Mouse (Mus musculus) cerebellum, adult 9-11 months (tissue): ENCODE measurements at regions not wholly inside any gene's neighbourhood (a gene's known extent, or its start where the extent isn't known, plus 50 kb on each side); places are given as distances from the start of the nearest gene placed in this dataset.

Source experiments
- DNase-seq: peaks from one replicate; pipeline ENCODE4 v3.0.0; 2022

DNA sequence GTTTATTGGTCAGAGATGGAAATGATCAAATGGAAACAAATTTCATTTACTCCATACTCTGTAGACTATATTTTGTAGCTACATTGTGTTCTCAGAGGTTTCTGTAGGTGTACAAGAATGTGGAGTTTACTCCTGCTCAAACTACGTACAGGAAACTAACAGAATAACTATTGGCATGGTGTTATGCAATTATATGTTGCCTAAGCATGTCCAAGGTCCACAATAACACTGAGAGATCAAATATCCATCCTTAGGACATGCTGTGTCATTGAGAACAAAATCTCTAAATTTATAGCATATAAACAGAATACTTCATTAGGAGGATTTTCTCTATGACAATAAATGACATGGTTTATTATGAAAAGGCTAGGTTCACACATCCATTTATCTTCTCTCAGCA is 400.3 kb downstream of the Fam198b start:
- no peak for DNase-seq

DNA sequence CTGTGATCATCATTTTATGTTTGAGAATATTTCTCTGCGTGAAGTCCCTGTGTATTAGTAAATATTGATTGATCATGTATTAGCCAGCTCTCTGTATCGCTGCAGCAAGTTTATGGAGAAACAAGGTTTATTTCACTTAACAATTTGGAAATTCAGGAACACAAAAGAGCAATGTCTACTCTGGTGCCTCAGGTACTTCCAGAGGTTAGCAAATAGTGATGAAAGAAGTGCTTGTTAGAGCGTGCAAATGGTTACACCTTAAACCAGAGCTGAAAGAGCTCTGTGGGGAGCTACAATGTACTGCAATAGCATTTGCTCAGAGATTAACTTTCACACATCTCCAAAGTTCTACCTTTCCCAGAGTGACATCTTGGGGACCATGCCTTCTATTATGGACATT is 400.9 kb downstream of the Fam198b start:
- DNase-seq, result no peak

DNA sequence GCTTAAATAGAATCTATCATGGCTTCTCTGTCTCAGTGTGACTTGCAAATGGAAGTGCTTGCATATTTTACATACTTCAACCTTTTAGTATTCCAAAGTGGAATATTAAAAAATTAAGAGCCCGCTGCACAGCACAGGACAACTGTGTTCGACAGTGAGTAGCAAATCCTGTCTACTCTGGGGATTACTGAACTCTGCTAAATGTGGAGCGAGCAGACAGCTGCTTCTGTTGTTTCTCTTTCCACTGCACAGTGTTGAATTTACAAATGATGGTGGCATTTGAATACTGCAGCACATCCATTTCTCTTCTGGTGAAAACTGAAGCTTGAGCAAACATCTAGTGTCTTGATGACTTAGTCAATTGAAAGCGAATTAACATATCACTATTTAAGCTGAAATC is 409.2 kb downstream of the Fam198b start:
- DNase-seq, result no peak

DNA sequence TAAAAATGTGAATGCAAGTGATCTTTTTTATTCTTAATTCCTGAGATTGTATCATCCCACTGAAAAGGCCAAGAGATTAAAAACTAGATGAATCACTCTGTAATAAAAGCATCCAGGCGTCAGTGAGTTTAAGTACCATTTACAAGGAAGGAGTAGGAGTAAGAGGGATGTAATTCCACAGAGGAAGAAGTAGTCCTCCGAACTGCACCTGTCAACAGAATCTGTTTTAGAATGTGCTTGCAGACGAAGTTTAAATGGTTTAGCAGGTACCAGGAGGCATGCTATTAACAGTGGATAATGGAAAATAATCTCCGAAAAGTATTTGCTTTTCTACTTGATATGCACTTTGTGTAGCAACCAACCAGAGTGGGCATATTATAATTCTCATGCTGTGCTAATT is 423.3 kb downstream of the Fam198b start:
- DNase-seq, result no peak

DNA sequence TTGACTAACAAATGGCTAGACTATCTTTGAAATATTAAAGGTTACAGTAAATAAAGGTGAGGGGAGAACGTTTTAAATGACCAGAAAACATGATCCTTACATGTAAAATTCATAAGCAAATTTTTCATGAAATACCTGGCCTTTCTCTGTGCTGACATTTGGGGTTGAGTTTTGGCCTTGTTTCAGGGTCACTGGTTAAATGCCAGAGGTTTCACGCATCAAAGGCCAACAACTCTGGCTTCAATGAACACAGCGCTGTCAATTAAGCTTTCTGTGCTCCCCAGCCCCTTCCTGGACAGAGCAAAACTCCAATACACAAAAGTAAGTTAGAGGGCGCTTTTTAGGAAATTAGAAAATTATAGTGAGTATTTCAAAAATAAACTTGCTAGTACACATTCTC is 425.6 kb downstream of the Fam198b start:
- DNase-seq, result no peak

DNA sequence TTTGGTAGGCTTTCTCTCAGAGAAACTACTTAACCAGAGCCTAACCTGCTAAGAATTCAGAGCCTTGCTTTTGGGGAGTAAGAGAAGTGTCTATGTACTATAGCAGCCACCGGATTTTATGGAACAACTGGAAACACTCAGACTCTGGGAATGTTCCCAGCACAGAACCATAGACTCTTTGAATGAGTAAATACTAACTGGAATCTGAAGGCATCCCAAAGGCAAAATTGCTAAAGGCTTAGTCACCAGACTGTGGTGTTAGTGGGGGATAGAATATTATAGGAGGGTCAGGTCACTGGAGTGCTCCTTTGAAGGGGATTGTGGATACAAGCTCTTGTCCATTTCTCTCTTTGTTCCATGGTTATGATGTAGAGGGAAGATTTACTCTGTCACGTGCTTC is 427.4 kb downstream of the Fam198b start:
- DNase-seq, result no peak

DNA sequence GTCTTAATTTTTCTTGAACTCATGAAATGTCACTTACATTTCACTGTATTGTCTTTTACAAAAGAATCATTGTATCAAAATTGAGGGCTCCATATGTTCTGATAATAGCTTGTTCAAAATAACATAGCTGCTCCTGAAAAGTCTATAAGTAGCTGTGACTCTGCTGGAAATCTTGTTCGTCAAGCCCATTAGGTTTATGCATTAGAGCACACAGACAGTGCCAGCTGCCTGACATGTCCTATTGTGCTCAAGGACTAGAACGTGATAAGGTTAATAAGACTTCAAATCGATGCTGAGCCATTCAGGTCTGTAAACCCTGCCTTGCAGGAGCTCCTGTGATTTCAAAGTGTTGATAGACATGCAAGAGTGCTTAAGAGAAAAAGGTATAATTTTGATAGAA is 438.0 kb downstream of the Fam198b start:
- DNase-seq, result no peak

DNA sequence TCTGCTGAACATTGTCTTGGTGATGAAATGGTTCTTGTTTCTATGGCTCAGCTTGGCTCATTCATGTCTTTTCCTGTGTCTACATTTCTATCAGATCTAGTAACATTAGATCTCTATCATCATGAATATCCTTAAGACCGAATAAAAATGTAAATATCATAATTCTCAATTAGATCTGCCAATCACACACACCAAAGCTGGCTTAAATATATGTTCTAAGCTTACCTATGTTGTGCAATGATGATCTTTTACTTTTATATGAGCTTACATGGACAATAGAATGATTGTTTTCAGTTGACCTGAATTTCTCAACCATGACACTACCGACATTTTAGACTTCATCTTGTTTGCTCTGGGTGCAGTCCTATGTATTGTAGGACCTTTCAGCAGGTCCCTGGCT is 440.4 kb downstream of the Fam198b start:
- DNase-seq, result no peak

DNA sequence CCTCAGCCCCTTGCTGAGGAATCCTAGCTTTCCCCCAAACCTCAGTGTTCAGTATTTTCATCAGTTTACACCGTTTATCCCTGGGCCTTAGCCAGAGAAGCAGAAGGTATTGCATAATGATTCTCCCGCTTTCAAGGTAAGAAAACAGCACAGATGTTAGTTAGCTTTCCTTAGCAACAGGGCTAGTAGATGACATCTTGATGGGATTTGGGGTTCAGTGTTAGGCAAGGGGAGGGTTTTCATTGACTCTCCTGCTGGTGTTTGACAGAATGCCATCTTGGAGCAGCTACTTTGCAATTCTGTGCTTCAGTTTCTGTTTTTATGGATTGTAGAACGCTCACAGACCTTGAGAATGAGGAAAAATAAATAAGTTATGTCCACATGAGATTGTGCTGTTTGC is 447.4 kb downstream of the Fam198b start:
- DNase-seq, result no peak

DNA sequence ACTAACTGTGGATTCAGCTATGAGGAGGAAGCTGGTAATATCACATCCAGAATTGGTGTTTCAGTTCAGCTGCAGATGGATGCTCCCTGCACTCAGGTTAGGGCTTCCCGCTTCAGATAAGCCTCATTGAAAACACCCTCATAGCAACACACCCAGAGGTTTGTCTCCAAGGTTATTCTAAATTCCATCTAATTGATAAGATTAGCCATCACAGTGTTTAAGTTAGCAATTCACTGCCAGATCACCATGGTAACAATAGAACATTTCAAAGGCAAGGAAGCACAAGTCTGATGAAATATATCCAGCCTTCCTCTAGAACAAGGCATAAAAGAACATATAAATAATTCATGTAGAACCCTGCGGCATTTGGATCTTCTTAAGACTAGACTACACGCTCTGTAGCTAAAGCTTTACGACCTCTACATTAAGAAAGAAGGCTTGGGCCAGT is 450.1 kb downstream of the Fam198b start:
- DNase-seq, result no peak

DNA sequence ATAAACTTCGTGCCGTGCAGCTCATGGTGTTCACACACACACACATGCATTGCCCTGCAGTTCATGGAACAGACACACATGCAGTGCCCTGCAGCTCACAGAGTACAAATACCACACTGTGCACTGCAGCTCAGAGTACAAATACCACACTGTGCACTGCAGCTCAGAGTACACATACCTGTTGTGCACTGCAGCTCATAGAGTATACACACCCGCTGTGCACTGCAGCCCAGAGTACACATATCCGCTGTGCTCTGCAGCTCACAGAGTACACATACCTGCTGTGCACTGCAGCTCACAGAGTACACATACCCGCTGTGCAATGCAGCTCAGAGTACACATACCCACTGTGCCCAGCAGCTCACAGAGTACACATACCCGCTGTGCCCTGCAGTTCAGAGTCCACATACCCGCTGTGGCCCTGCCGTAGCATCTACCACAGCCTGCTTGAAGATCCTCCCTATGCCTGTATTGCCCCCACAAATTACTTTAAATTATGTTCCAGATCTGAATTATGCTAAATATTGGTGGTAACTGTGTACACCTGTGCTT is 451.9 kb downstream of the Fam198b start:
- DNase-seq, result no peak

DNA sequence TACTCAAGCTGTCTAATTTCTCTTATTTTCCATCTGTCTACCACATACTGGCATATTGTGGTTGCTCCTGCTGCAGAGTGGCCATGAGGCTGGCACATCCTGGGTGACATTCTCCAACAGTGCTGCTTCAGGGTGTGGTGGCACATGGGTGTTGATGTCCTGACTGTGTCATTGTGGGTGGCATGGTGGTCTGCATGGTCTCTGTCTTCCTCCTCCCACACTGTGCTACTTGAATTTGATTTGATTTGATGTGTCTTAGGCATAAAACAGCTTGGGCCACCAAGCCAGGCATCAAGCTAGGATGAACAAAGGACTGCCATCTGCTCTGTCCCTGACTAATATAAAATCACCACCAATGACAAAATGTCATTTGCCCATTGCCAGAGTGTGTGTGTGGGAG is 434.7 kb downstream of the Gria2 start:
- DNase-seq, result no peak

DNA sequence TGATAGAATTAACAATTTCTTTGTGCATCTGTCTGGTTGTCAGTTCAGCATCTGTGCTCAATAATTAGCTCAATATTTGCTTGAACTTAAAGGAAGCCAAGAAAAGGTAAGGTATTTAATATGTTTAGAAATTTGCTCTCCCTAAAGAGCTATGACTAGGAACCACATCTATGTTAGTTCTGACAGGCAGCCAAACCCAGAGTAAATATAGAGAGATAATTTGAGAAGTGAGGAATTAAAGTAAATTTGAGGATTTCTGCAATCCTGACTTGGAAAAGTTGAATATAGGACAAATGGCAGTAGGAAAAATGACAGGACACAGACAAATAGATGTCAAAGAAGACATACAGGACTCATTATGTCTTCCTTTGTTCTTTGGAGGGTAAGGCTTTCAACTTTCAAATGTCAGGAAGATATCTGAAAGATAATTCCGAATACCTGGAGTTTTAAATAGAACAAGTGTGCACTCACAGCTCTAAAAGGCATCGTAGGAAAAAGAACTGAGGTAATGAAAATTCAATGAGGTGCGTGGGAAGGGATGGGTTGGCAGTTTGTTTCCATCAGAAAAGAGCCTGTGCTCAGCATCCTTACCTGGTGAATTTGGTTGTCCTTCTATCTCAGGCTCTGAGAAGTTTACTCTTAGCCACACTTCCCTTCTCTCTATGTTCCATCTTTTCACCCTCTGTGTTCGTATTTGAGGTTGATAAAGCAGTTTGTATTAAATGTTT is 433.3 kb downstream of the Gria2 start:
- DNase-seq, result no peak

DNA sequence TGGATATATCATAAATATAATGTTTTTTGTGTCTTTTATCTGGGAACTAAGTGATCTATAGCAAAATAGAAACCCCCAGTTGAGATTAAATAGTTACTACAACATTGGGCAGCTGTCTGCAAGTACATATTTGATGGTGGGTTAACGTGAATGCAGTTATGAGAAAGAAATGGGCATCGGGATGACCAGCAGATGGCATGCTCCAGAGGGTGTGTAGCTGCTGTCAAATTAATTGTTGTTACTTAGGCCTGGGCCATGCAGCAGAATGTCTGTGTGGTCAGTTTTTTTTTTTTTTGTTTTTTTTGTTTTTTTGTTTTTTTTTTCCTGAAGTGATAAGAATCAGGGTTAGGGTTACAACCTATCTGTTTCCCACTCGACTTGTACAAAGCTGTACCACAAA is 430.2 kb downstream of the Gria2 start:
- peak; percentile 6 for DNase-seq

DNA sequence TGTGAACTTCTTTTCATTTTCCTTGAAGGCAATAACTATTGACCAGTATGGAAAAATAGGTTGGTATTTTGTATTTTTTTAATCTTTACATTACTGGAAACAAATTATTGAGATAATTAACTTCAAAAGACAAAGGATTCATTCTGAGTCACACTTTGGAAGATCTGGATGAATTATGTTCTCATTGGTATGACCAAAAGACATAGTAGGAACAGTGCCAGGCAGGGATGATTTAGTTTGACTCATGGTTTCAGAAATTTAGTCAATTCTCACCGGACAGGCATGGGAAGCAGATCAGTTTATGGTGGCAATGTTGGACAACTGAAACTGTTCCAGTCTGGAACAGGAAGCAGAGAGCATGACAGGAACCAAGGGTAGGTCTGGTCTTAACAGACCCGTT is 416.6 kb downstream of the Gria2 start:
- no peak for DNase-seq

DNA sequence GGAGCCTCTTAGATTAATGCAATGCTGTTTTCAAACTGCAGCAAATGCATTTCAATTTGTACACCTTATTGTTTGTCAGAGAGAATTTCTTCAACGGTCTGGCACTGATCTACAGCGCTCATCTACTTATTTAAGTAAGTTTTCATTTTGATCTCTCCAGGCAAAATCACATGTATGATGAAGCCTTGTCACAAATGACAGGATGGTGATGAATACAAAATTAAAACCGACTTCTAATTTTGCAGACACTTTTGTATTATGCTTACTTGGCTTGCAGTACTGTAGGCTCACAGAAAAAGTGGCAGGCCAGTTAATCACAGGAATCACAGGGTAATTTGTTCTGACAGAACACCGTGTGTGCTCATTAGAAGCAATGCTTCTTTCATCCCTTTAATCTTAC is 406.4 kb downstream of the Gria2 start:
- no peak for DNase-seq

DNA sequence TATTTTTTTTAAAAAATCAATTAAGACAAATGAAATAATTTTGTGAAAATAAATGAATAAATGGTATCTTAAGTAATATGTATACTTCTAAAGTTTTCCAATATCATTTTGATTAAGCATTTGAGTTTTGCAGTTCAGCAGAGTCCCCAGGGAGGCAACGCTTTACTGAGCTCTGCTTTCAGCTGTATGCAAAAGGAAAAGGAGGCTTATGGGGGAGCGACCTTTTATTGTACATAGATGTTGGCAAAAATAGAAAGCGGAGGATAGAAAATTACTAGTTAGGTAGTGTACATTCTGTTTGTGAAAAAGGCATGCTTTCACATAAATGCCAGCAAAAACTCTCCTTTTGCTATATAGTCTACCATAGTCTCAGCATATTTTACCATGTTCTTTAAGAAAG is 382.2 kb downstream of the Gria2 start:
- DNase-seq, result no peak

DNA sequence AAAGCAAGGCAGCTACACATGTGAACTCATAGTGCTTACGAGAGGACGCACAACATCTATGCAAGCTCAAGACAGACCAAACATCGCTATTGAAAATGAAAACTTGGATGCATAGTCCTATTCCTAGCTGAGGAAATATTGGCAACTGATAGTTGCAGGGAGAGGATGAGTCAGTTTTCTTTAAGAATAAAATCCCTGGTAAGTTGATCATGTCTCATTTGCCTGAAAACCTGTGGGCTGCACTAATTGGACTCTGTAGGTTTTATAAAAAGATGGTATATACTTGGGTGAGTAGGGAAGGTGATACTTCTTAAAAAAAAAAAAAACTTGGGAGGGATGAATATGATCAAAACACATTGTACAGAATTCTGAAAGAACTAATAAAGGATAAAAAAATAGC is 381.2 kb downstream of the Gria2 start:
- no peak for DNase-seq

DNA sequence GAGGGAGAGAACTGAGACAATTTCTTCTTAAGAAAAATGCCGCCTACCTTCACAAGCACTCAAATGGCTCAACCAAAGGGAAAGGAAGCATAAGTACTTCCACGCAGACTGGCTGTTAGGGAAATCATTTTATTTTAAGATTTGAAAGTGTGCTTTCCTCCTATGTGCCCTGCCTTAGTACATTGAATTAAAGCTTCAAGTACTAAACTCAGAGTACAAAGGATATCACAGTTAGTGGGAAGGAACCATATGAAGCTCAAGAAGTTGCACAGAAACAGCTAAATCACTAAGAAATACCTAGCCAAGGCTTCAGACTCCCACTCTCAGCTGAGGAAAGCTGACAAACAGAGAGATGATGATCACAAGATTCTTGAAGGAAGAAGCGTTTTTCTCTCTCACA is 380.5 kb downstream of the Gria2 start:
- no peak for DNase-seq

DNA sequence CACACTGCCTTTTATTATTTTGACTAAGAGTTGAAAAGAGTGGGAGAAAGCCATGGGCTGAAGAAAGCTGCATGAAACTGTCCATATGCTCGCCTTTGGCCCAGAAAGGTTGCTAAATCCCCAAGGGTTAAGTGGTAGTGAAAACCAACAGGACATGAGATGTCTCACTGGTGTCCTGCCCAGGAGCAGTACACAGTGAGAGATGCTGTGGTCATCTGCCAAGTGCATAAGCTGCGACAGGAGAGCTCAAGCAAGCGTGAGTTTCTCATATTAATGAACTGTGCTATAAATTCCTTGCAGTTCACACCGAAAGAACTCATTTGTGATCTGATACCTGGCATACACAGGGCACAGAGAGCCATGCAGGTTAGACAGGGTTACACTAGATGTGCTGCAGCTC is 380.0 kb downstream of the Gria2 start:
- peak; percentile 2 for DNase-seq
